Mouse (Mus musculus) left cerebral cortex, postnatal 25 days (tissue): ENCODE results near the gene Alpk1. TPM values are rescaled to one million over a fixed set of nuclear protein-coding genes. Genes with fewer than 3 reads are reported as not detected.
A peak's percentile ranks its signal among the peaks of the same experiment; 100 is the strongest.

ENCODE experiments used
- DNase-seq, 2 experiments: peaks; one replicate each; pipeline ENCODE4 v3.0.0; 2022; ENCODE audit warnings: low spot score in 2 of 2, mixed read lengths in 1 of 2
- intact Hi-C: fragments of 180-260 bp; cut with DNase I; formaldehyde crosslinking; loops from one replicate; pipeline ENCODE4 v1.15.1; 2025
- total RNA-seq, 2 experiments: library from RNA; stranded (reverse); gene quantifications; 2 replicates each; pipeline ENCODE4 v1.2.3; 2021

Alpk1 gene
- total RNA-seq, 2 experiments from 2014 or later: 4.4 to 4.6 TPM

- intact Hi-C loops: loop anchor here (5.0 kb wide), 1 partner anchor 74 kb away; the partner anchor contains the start of gene Neurog2
- DNase-seq: no peak
Measured at GRCm38 (mm10) chr3:127706445-127707088, 73.8 kb downstream of the Alpk1 start.

- DNase-seq: peak; percentile 32 to 51
- intact Hi-C loops: loop anchor here (5.0 kb wide), 1 partner anchor 73 kb away; the partner anchor contains the start of gene Neurog2
Measured at GRCm38 (mm10) chr3:127705515-127706444, 74.5 kb downstream of the Alpk1 start.

GRCm38 (mm10) chr3:127705139-127705514 lies 75.2 kb downstream of the Alpk1 start:
- intact Hi-C loops: loop anchor here (5.0 kb wide), 1 partner anchor 73 kb away; the partner anchor contains the start of gene Neurog2
- no peak for DNase-seq

- intact Hi-C loops: no loop called here
- no peak for DNase-seq
Measured at GRCm38 (mm10) chr3:127701196-127701825, 79.0 kb downstream of the Alpk1 start.

GRCm38 (mm10) chr3:127698636-127699035 lies 81.7 kb downstream of the Alpk1 start:
- no peak for DNase-seq
- intact Hi-C loops: no loop called here

- no peak for DNase-seq
- intact Hi-C loops: no loop called here
Measured at GRCm38 (mm10) chr3:127696541-127696940, 83.8 kb downstream of the Alpk1 start.

- DNase-seq: no peak
- intact Hi-C loops: no loop called here
Measured at GRCm38 (mm10) chr3:127694802-127695771, 85.2 kb downstream of the Alpk1 start.

GRCm38 (mm10) chr3:127691230-127691629 lies 89.1 kb downstream of the Alpk1 start:
- DNase-seq: no peak
- intact Hi-C loops: no loop called here

- no peak for DNase-seq
- intact Hi-C loops: no loop called here
Measured at GRCm38 (mm10) chr3:127679703-127680102, 100.6 kb downstream of the Alpk1 start.

GRCm38 (mm10) chr3:127661646-127662531 lies 118.4 kb downstream of the Alpk1 start:
- intact Hi-C loops: no loop called here
- peak in 1 of 2 experiments; percentile 3 for DNase-seq

- no peak for DNase-seq
- intact Hi-C loops: no loop called here
Measured at GRCm38 (mm10) chr3:127660712-127661111, 119.6 kb downstream of the Alpk1 start.

GRCm38 (mm10) chr3:127651742-127652653 lies 128.3 kb downstream of the Alpk1 start:
- no peak for DNase-seq
- intact Hi-C loops: no loop called here

GRCm38 (mm10) chr3:127646156-127646825 lies 134.0 kb downstream of the Alpk1 start:
- intact Hi-C loops: no loop called here
- DNase-seq: no peak

- intact Hi-C loops: no loop called here
- DNase-seq: no peak
Measured at GRCm38 (mm10) chr3:127642211-127642610, 138.1 kb downstream of the Alpk1 start.

- no peak for DNase-seq
- intact Hi-C loops: no loop called here
Measured at GRCm38 (mm10) chr3:127640762-127641700, 139.3 kb downstream of the Alpk1 start.
